Mouse (Mus musculus): ENCODE measurements at regions not wholly inside any gene's neighbourhood (a gene's known extent, or its start where the extent isn't known, plus 50 kb on each side); places are given as distances from the start of the nearest gene placed in this dataset.

GRCm38 (mm10) chr2:28351445-28351844 is 95.2 kb upstream of the Ppp1r26 start:
- no peak for DNase-seq

GRCm38 (mm10) chr2:28352903-28353302 is 93.7 kb upstream of the Ppp1r26 start:
- no peak for DNase-seq

- DNase-seq: no peak
These were observed 84.4 kb upstream of the Ppp1r26 start for GRCm38 (mm10) chr2:28362199-28362598.

- DNase-seq: no peak
These were observed 82.0 kb upstream of the Ppp1r26 start for GRCm38 (mm10) chr2:28364623-28365022.

- no peak for DNase-seq
These were observed 80.8 kb upstream of the Ppp1r26 start for GRCm38 (mm10) chr2:28365756-28366155.

- peak; percentile 64 for DNase-seq
These were observed 71.8 kb upstream of the Ppp1r26 start for GRCm38 (mm10) chr2:28374838-28375237.

GRCm38 (mm10) chr2:28377948-28378822 is 68.4 kb upstream of the Ppp1r26 start:
- no peak for DNase-seq

GRCm38 (mm10) chr2:28382051-28382802 is 64.4 kb upstream of the Ppp1r26 start:
- no peak for DNase-seq

GRCm38 (mm10) chr2:28384875-28385274 is 61.7 kb upstream of the Ppp1r26 start:
- no peak for DNase-seq

- no peak for DNase-seq
These were observed 59.8 kb upstream of the Ppp1r26 start for GRCm38 (mm10) chr2:28386784-28387183.

- no peak for DNase-seq
These were observed 59.2 kb upstream of the Ppp1r26 start for GRCm38 (mm10) chr2:28387422-28387836.

- DNase-seq: no peak
These were observed 58.7 kb upstream of the Ppp1r26 start for GRCm38 (mm10) chr2:28387926-28388325.

- no peak for DNase-seq
These were observed 56.9 kb upstream of the Ppp1r26 start for GRCm38 (mm10) chr2:28389703-28390102.

GRCm38 (mm10) chr2:28395391-28395790 is 51.2 kb upstream of the Ppp1r26 start:
- no peak for DNase-seq

Measured in kidney, adult 18-20 months (tissue).